Mouse (Mus musculus) spleen, postnatal 10 days (tissue): ENCODE results near the gene Mtg1.
A peak's percentile ranks its signal among the peaks of the same experiment; 100 is the strongest.
"Not testable (repeated sequence)": the region's sequence is repeated elsewhere in the genome, so short reads cannot be mapped to it uniquely, and the experiment has no call there.

Source experiments
- DNase-seq, 2 experiments: peaks; one replicate each; pipeline ENCODE4 v3.0.0; 2021 to 2022; ENCODE audit warnings: low spot score in 2 of 2

Mtg1 gene

GRCm38 (mm10) chr7:140127911-140128310 lies 9.5 kb upstream of the Mtg1 start:
- DNase-seq, result no peak

- not testable (repeated sequence) for DNase-seq
These were observed 5.2 kb upstream of the Mtg1 start for GRCm38 (mm10) chr7:140132184-140132583.

GRCm38 (mm10) chr7:140134033-140134432 lies 3.3 kb upstream of the Mtg1 start:
- not testable (repeated sequence) for DNase-seq

- DNase-seq, result no peak
These were observed 2.1 kb upstream of the Mtg1 start for GRCm38 (mm10) chr7:140135106-140135770.

- no peak for DNase-seq
These were observed 602 bp downstream of the Mtg1 start for GRCm38 (mm10) chr7:140138021-140138310.

GRCm38 (mm10) chr7:140141350-140141749 lies 4.0 kb downstream of the Mtg1 start:
- peak in 1 of 2 experiments; percentile 77 for DNase-seq

GRCm38 (mm10) chr7:140144550-140144949 lies 7.2 kb downstream of the Mtg1 start:
- no peak for DNase-seq

- no peak for DNase-seq
These were observed 16.0 kb downstream of the Mtg1 start for GRCm38 (mm10) chr7:140153383-140153782.

GRCm38 (mm10) chr7:140153829-140154217 lies 16.5 kb downstream of the Mtg1 start:
- no peak for DNase-seq

GRCm38 (mm10) chr7:140154218-140154927 lies 17.0 kb downstream of the Mtg1 start, which contains the start of gene Sprn:
Sprn (minus strand) TSS chr7:140154877.
- DNase-seq, result no peak

- no peak for DNase-seq
These were observed 23.0 kb downstream of the Mtg1 start for GRCm38 (mm10) chr7:140160363-140160762.

GRCm38 (mm10) chr7:140164664-140165063 lies 27.3 kb downstream of the Mtg1 start, which contains the start of gene Olfr522:
Olfr522 (minus strand) TSS chr7:140164764.
- DNase-seq, result no peak

- no peak for DNase-seq
These were observed 30.6 kb downstream of the Mtg1 start for GRCm38 (mm10) chr7:140167950-140168349.

GRCm38 (mm10) chr7:140169386-140169785 lies 32.0 kb downstream of the Mtg1 start:
- DNase-seq, result no peak

GRCm38 (mm10) chr7:140170863-140171262 lies 33.5 kb downstream of the Mtg1 start:
- no peak for DNase-seq

- DNase-seq, result no peak
These were observed 35.6 kb downstream of the Mtg1 start, which contains the start of gene Olfr523 for GRCm38 (mm10) chr7:140172936-140173335. Olfr523 (plus strand) TSS chr7:140173217.

- DNase-seq, result no peak
These were observed 41.8 kb downstream of the Mtg1 start for GRCm38 (mm10) chr7:140179176-140179575.

GRCm38 (mm10) chr7:140180692-140181091 lies 43.3 kb downstream of the Mtg1 start:
- no peak for DNase-seq

GRCm38 (mm10) chr7:140184206-140184605 lies 46.8 kb downstream of the Mtg1 start:
- DNase-seq, result no peak

GRCm38 (mm10) chr7:140186646-140187620 lies 49.6 kb downstream of the Mtg1 start:
- peak in 1 of 2 experiments; percentile 33 for DNase-seq

- no peak for DNase-seq
These were observed 50.5 kb downstream of the Mtg1 start for GRCm38 (mm10) chr7:140187721-140188390.
